Mouse (Mus musculus): ENCODE measurements around the gene Olfr555.
"Not testable (repeated sequence)": the region's sequence is repeated elsewhere in the genome, so short reads cannot be mapped to it uniquely, and the experiment has no call there.

Gene Olfr555

DNA sequence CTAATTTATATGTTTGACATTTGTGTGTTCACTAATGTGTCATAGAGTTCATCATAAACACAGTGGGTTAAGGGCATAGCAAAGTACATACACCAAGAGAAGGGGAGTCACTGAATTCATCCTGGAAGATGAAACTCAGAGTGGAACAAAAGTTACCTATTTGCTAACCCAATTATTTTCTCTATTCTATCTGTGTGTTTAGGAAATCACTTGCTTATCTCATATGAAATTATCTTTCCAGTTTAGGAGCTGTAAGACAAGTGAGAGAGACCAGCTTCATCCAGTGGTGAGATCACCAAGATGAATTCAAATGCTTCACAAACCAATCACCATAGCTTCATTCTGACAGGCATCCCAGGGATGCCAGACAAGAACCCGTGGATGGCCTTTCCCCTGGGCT is at the start of gene Olfr555:
Olfr555 (plus strand) TSS at position 301 of the 400 bp plus-strand sequence.
- DNase-seq, result no peak

GRCm38 (mm10) chr7:102618118-102618517 is 40.5 kb upstream of the Olfr555 start, which contains the start of gene Olfr553:
Gene Olfr553, minus strand, starts transcription at chr7:102618218.
- DNase-seq, result no peak

GRCm38 (mm10) chr7:102619608-102620007 is 39.0 kb upstream of the Olfr555 start:
- no peak for DNase-seq

DNA sequence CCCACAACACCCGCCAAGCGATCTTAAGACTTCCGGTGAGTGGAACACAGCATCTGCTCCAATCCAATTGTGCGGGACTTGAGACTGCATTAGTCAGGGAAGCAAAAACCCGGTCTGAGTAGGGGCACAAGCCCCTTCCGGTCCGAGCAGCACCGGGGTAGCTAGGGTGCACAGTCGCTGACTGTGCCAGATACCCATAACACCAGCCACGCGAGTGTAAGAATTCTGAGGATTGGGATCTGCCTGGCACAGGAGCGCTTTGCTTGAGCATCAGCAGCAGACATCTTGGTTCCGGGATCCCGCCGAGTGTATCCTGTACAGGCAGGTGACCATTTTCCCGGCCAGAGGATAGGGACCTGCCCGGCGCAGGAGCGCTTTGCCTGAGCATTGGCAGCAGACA is 38.3 kb upstream of the Olfr555 start:
- peak; percentile 3 for DNase-seq

DNA sequence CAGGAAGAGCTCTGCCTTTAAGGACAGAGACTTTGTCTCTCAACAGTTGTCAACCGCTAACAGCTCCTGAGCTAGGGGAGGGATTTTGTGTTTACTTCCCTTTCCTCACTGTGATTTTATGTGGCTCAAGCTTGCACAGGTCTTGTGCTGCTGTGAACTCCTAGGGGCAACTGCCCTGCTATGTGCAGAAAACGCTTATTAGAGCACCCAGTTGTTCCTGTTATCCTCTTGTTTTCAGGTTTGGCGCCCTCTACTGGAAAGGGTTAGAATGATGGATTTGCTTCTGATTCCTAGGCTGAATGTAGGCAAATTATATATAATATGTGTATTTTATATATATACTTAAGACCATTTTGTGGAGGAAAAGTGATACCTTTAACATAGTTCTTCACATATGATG is 22.0 kb upstream of the Olfr555 start:
- no peak for DNase-seq

- no peak for DNase-seq
Observed at GRCm38 (mm10) chr7:102638132-102638531, 20.5 kb upstream of the Olfr555 start, which contains the start of gene Olfr554. Gene Olfr554, plus strand, starts transcription at chr7:102638432.

- not testable (repeated sequence) for DNase-seq
Observed at GRCm38 (mm10) chr7:102644945-102645344, 13.7 kb upstream of the Olfr555 start.

DNA sequence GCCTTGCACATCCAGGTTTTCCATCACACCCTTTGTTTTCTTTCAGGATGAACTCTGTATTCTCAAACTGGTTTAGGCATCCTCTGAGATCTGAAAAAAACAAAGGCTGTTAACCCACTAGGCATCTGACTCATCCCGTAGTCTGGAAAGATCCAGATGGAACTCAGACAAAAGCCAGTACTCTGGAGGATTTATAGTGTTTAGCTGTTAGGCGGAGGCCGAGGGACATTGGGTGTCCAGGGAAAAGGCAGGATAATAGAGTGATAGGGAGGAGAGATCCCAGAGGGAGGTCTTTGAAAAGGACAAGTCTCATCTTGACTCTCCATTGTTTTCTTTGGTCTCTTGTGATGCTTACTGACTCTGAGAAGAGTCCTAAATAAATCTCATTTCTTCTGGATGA is 6.0 kb downstream of the Olfr555 start, which contains the start of gene Olfr556:
Olfr556 (plus strand) TSS at position 301 of the 400 bp plus-strand sequence.
- no peak for DNase-seq

GRCm38 (mm10) chr7:102665378-102665777 is 6.8 kb downstream of the Olfr555 start:
- DNase-seq, result no peak

DNA sequence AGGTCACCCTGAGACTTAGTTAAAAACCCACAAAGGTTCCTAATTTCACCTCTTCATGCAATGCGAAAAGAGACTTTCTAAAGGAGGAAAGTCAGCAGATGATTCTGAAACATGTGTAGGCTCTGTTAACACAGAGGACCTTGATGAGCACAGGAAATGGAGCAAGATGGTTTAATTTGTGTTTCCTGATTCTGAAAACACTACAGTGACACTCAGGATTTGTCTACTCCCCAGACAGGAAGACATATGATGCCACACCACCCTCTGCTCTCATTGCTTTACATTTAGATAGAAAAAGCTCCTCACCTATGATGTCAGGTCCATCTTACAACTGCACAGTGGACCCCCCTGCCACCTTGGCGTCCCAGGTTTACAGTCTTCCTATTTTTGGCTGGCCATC is 17.6 kb downstream of the Olfr555 start:
- DNase-seq, result no peak

- no peak for DNase-seq
Observed at GRCm38 (mm10) chr7:102681916-102682315, 23.3 kb downstream of the Olfr555 start.

DNA sequence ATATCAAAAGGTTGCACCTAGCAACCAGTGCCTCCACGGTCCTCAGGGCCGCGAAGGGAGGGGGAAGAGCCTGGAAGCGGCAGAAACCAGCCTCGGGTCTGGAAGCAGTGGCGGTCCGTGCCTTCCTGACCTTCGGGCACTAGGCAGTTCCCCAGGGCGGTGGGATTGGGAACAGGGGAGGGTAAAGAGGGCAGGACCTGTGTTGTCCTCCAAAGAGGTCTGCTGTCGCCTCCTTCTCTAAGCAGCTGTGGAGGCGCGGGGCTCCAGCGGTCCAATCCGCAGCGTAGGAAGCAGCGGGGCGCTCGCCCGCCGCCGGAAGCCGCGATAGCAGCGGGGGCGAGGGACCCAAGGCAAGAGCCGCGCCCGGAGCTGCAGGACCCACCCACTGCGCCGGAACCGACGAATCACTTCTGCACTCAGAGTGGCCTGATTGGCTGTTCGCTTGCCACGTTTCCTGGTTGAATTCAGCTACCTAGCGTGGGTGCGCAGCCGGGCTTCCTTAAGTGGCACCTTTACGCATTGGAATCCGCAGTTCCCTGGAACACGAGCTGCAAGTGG is 28.4 kb downstream of the Olfr555 start, which contains the start of gene Trim68:
Trim68 (minus strand) TSS at position 384 of the 558 bp plus-strand sequence.
- peak; percentile 41 for DNase-seq

- DNase-seq, result no peak
Observed at GRCm38 (mm10) chr7:102695358-102696125, 36.9 kb downstream of the Olfr555 start, which contains the start of gene Olfr557. Gene Olfr557, plus strand, starts transcription at chr7:102695910.

DNA sequence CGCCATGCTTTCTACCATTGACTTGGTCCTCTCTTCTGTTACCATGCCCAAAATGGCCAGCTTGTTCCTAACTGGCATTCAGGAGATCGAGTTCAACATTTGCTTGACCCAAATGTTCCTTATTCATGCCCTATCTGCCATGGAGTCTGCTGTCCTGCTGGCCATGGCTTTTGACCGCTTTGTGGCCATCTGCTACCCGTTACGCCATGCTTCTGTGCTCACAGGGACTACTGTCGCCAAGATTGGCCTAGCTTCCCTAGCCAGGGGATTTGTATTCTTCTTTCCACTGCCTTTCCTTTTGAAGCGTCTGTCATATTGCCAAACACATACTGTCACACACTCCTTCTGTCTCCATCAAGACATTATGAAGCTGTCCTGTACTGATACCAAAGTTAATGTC is 39.8 kb downstream of the Olfr555 start:
- peak; percentile 22 for DNase-seq

DNA sequence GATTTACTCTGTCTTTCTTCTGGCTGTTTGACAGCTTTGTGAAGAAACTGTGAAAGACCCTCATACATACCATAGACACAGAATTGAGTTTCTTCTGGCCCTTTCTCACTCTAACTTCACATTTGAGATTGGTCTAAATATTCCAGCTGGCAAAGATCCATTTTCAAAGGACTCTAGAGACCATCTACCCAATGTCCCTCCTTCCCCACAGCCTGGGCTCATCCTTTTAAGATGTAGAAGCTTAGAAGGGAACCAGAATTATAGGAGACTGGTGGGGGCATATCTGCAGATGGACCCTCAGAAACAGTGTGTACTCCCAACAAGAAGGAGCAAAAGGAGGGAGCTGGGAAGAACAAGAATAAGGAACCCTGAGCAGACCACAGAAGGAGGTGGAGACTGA is 43.3 kb downstream of the Olfr555 start, which contains the start of gene Olfr558:
Olfr558 (plus strand) TSS at position 301 of the 400 bp plus-strand sequence.
- DNase-seq, result no peak

Measured in cerebellum, adult 11 months (tissue).